Mouse (Mus musculus): Measurements from ENCODE around the gene Acsl5.
A peak's percentile ranks its signal among the peaks of the same experiment; 100 is the strongest.

Acsl5 gene

GRCm38 (mm10) chr19:55239766-55240426 lies 11.8 kb upstream of the Acsl5 start:
- DNase-seq (ENCODE audit: low spot score in 2 of 2), result no peak

- DNase-seq (ENCODE audit: low spot score in 2 of 2), result no peak
Observed at GRCm38 (mm10) chr19:55241186-55241645, 10.5 kb upstream of the Acsl5 start, which contains the start of gene Gucy2g. Gene Gucy2g (minus strand): TSS chr19:55241236.

GRCm38 (mm10) chr19:55244791-55245231 lies 6.9 kb upstream of the Acsl5 start:
- no peak for DNase-seq (ENCODE audit: low spot score in 2 of 2)

- DNase-seq (ENCODE audit: low spot score in 2 of 2), result no peak
Observed at GRCm38 (mm10) chr19:55247563-55247962, 4.2 kb upstream of the Acsl5 start.

- DNase-seq (ENCODE audit: low spot score in 2 of 2), result no peak
Observed at GRCm38 (mm10) chr19:55247991-55248520, 3.7 kb upstream of the Acsl5 start.

GRCm38 (mm10) chr19:55250451-55250850 lies 1.3 kb upstream of the Acsl5 start:
- no peak for DNase-seq (ENCODE audit: low spot score in 2 of 2)

GRCm38 (mm10) chr19:55253239-55253569 lies 1.5 kb downstream of the Acsl5 start:
- DNase-seq (ENCODE audit: low spot score in 2 of 2), result no peak

GRCm38 (mm10) chr19:55253570-55254441 lies 2.1 kb downstream of the Acsl5 start:
- peak; percentile 62 to 72 for DNase-seq (ENCODE audit: low spot score in 2 of 2)

- peak; percentile 77 to 79 for DNase-seq (ENCODE audit: low spot score in 2 of 2)
Observed at GRCm38 (mm10) chr19:55254513-55255016, 2.8 kb downstream of the Acsl5 start.

- DNase-seq (ENCODE audit: low spot score in 2 of 2), result peak in 1 of 2 experiments; percentile 51
Observed at GRCm38 (mm10) chr19:55256156-55256555, 4.4 kb downstream of the Acsl5 start.

- no peak for DNase-seq (ENCODE audit: low spot score in 2 of 2)
Observed at GRCm38 (mm10) chr19:55257656-55258375, 6.1 kb downstream of the Acsl5 start.

- DNase-seq (ENCODE audit: low spot score in 2 of 2), result no peak
Observed at GRCm38 (mm10) chr19:55258514-55258913, 6.8 kb downstream of the Acsl5 start.

- DNase-seq (ENCODE audit: low spot score in 2 of 2), result no peak
Observed at GRCm38 (mm10) chr19:55260389-55261184, 8.8 kb downstream of the Acsl5 start.

GRCm38 (mm10) chr19:55265269-55265668 lies 13.5 kb downstream of the Acsl5 start:
- no peak for DNase-seq (ENCODE audit: low spot score in 2 of 2)

- DNase-seq (ENCODE audit: low spot score in 2 of 2), result no peak
Observed at GRCm38 (mm10) chr19:55266786-55267185, 15.0 kb downstream of the Acsl5 start.

- no peak for DNase-seq (ENCODE audit: low spot score in 2 of 2)
Observed at GRCm38 (mm10) chr19:55268150-55268549, 16.4 kb downstream of the Acsl5 start.

- DNase-seq (ENCODE audit: low spot score in 2 of 2), result no peak
Observed at GRCm38 (mm10) chr19:55269051-55269450, 17.3 kb downstream of the Acsl5 start.

- no peak for DNase-seq (ENCODE audit: low spot score in 2 of 2)
Observed at GRCm38 (mm10) chr19:55271448-55271847, 19.7 kb downstream of the Acsl5 start.

GRCm38 (mm10) chr19:55273340-55273739 lies 21.6 kb downstream of the Acsl5 start:
- no peak for DNase-seq (ENCODE audit: low spot score in 2 of 2)

GRCm38 (mm10) chr19:55276100-55276499 lies 24.4 kb downstream of the Acsl5 start:
- no peak for DNase-seq (ENCODE audit: low spot score in 2 of 2)

GRCm38 (mm10) chr19:55276770-55277169 lies 25.0 kb downstream of the Acsl5 start:
- no peak for DNase-seq (ENCODE audit: low spot score in 2 of 2)

All from right cerebral cortex, postnatal 10 days (tissue).